Comparison of ENCODE assay signal across 17 mouse cellular contexts in genomic region chr9:51423341-51423740, GRCm38 (mm10).
A peak's percentile ranks its signal among the peaks of the same experiment; 100 is the strongest.
DNase-seq lines count a peak whose midpoint lies in the region; TF ChIP-seq lines count a peak whose summit lies in the region.
"Had no signal": no experiment of that assay in that cellular context is flagged by ENCODE, and none has a peak within 500 bp of the region (broad histone marks: within the 10 kb centered on the region; RNA-seq: fewer than 3 reads in every experiment).

No protein-coding gene starts in this region.

- 0 out of 2 replicates have a peak, but pooled peaks have one; percentile 6 for TF ChIP-seq CTCF in layer of hippocampus, adult 2 months (conservative IDR thresholded peaks at IDR 0.05)

- no peak overlapping the region for H3K4me3 ChIP-seq in layer of hippocampus, adult 2 months
- H3K4me3 ChIP-seq: embryonic facial prominence, embryonic 15.5 days; heart, embryonic 13.5 days; kidney, embryonic 15.5 days; liver, embryonic 12.5 days; stomach, embryonic 15.5 days had no signal

- peak overlapping the region; percentile 20; the same call in 1 of the 2 replicates for H3K27ac ChIP-seq in layer of hippocampus, adult 2 months
- H3K27ac ChIP-seq: embryonic facial prominence, embryonic 15.5 days; heart, embryonic 13.5 days; kidney, embryonic 15.5 days; liver, embryonic 12.5 days; stomach, embryonic 15.5 days had no signal

- intact Hi-C loops in left cerebral cortex, postnatal 14 days (cut with DNase I): no loop called here
- intact Hi-C loops in heart, postnatal 36 days (cut with DNase I): no loop called here

- DNase-seq in layer of hippocampus, adult 2 months (ENCODE audit: low spot score in 2 of 2): peak; percentile 15 to 39
- DNase-seq in layer of hippocampus, adult 9-10 months (ENCODE audit: low spot score): no peak
- DNase-seq in brain, adult 2 months (ENCODE audit: low read depth, low spot score): peak; percentile 89
- DNase-seq in brain, embryonic 18.5 days (ENCODE audit: low read depth, low spot score): peak; percentile 26
- peak; percentile 69 to 76 for DNase-seq in left cerebral cortex, postnatal 14 days (ENCODE audit: low spot score in 2 of 2)
- no peak for DNase-seq in heart, adult 9 months (ENCODE audit: low spot score in 2 of 2)
- DNase-seq in heart, postnatal 36 days: no peak
- no peak for DNase-seq in gastrocnemius, postnatal 25 days
- DNase-seq: adrenal gland, adult 8-10 months; cerebellum, postnatal 10 days; lung, embryonic 14.5 days; lung, postnatal 36 days had no signal

Comparison
In these comparisons a context has a peak if more than half of its experiments do, and no peak if none do; other contexts are left out.
1. DNase-seq: peak in layer of hippocampus, adult 2 months (2 of 2), brain, adult 2 months (single experiment), brain, embryonic 18.5 days (single experiment) and left cerebral cortex, postnatal 14 days (2 of 2); none in layer of hippocampus, adult 9-10 months (single experiment), heart, adult 9 months (0 of 2), heart, postnatal 36 days (0 of 2) and gastrocnemius, postnatal 25 days (single experiment).